Mouse (Mus musculus) mouse embryonic stem cell (cell line): ENCODE data around the gene Abhd16b.

Experiments
- in situ Hi-C, 2 experiments: fragments of 300-500 bp; cut with MboI; formaldehyde crosslinking; loops; 1 replicate in 1 of 2; 3 replicates in 1 of 2; pipeline ENCODE4 v1.14.3; 2019 to 2020; ENCODE audit warnings: low sequenced_read_pairs in 2 of 2, low pct_unique_long_range_greater_than_20kb in 1 of 2, mixed read lengths in 1 of 2; ENCODE audit not compliant: unreplicated experiment in 1 of 2

Abhd16b gene

DNA sequence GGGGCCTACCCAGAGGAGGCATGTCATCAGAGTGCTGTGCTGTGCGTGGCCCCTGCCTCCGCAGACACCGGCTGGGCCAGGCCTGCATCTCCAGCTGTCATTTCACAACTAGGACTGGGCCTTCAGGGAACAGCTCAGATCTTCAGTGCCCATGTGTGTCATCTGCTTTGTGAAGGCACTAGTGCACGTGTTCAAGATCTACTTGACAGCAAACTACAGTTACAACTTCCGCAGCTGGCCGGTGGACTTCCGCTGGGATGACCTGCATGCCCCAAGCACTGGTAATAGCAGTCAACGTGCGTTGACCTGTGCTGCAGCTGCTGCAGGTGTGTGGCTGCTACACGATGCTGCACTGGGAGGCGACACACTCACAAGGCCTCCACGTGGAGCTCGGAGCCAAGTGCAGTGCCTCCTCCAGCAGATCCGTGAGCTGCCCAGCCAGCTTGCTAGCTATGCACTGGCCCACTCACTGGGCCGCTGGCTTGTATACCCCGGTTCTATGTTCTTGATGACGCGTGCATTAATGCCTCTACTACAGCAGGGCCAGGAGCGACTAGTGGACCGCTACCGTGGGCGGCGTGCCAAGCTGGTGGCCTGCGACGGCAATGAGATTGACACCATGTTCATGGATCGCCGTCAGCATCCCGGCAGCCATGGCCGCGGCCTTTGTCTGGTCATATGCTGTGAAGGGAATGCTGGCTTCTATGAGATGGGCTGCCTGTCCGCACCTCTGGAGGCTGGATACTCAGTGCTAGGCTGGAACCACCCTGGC lies at the start of gene Abhd16b:
TSS of gene Abhd16b (plus strand) at position 51 of the 772 bp plus-strand sequence.
- in situ Hi-C loops: no loop called here

DNA sequence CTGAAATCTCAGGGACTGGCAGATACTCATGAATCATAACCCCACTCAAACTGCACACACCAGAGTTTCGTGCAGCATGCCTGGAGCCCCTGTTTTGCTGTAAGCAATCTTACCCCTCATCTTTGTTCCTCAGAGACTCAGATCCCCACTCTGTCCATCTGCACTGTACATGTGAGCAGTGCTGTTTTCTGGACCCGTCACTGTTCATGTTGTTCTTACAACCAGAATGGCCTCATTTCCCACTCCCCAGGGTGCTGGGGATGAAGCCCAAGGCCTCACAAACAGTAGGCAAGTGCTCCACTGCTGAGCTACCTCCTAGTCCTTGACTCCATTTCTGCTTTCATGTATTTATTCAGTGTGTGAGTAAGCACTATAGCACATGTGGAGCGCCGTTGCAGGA lies 40.8 kb upstream of the Abhd16b start:
- in situ Hi-C loops: no loop called here

DNA sequence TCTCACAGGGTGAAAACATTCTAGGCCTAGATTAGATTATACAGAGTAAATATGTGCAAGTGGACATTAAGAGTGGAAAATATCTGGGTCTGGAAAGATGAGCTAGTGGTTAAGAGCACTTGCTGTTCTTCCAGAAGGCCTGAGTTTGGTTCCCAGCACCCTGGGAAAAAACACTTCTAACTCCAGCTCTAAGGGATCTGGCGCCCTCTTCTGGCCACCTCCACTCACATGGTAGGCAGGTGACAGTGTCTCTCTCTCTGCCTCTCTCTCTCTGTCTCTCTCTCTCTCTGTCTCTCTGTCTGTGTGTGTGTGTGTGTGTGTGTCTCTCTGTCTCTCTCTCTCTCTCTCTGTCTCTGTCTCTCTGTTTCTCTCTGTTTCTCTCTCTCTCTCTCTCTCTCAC lies 39.7 kb upstream of the Abhd16b start:
- in situ Hi-C loops: no loop called here

- in situ Hi-C loops: no loop called here
Observed at GRCm38 (mm10) chr2:181455899-181456298, 37.1 kb upstream of the Abhd16b start.

GRCm38 (mm10) chr2:181457831-181458230 lies 35.2 kb upstream of the Abhd16b start:
- in situ Hi-C loops: no loop called here

DNA sequence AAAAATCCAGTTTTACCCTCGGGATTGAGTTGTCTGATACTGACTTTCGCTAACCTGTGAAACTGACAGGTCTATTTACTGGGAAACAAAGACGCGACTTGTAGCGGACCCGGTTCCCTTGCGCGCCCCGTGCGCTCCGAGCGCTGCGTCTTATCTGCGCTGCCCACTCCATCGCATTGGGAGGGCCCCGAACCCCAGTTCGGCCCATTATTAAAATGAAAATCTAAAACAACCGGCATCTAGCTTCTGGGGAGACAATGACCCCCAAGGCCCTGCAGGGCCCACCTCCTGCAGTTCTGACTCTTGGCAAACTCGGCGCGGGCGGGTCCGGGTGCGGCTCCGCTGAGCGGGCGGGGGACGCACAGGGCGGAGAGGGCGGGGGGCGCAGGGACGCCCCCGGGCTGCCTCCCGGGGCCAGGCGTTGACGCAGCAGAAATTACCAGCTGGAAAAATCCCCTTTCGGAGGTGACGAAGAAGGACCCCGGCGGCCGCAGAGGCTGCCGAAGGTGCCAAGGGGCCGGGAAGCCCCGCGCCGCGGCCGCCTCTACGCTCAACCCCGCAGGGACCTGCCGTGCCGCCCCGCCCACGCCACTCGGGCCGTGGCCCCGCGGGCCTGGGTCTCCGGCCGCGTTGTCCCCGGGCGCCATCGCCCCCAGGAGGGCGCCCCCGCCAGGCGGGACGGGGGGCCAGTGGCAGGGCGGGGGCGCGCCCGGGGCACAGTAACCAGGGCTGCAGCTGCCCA lies 34.4 kb upstream of the Abhd16b start:
- in situ Hi-C loops: no loop called here

DNA sequence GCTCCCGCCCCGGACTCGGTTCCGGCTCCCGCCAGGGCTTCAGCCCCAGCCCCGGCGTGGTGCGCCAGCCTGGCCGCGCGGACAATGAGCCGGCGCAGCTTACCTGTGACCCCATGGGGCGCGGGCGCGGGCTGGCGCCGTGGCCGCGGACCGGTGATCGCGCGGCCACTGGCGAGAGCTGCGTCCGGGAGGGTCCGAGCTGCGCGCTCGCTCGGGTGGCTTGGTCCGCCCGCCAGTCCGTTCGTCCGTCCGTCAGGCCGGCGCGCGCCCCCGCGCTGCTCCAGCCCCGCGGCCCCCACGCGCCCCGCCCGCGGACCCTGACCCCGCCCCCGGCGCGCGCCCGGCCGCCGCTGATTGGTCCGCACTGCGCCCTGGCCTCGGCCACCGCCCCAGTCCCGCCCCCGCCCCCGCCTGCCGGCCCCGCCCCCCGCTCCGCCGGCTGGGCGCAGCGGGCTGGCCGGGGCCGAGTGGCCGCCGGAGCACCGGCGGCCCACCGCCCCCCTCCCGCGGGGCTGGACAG lies 33.8 kb upstream of the Abhd16b start, which contains the start of gene Zbtb46:
TSS of gene Zbtb46 (minus strand) at position 274 of the 520 bp plus-strand sequence.
- in situ Hi-C loops: no loop called here

DNA sequence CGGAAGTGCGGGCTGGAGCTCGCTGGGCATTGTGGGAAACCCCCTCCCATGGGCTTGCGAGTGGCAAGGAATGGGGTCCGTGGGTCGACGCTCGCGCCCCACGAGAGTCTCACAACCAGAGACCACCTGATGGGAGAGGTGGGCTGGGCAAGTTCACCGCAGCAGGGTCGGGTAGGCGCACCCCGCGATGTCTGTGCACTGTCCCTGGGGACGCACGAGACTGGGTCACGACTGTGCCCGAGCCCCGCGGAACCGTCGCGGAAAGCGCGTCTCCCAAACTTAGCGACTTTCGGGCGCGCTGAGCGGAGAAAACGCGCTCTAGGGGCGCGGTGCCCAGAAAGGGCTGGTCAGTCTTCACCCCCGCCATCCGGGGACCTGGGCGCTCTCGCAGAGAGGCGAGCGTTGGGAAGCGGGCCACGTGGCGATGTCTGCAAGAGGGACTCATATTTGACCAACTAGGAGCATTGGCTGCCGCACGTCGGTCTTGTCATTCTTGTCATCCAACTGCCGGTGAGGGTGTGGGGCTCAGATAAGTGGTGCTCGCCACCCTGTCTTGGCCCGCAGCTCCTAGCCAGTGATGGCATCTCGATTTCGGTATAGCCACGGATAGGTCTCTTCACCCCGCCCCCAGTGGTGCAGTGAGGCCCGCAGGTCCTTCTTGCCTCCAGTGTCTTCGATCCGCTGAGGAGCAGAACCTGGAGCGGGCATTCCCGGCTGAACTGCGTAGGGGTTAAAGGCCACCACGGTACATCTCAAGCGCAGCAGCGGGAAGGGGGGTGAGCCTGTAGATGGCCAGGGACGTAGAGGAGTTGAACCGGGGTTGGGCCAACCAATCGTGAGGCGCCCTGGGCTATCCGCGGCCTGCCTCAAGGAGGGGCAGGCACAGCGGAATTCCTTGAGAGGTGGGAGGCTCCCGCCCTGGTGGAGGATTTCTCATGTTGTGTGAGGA lies 33.1 kb upstream of the Abhd16b start:
- in situ Hi-C loops: no loop called here

DNA sequence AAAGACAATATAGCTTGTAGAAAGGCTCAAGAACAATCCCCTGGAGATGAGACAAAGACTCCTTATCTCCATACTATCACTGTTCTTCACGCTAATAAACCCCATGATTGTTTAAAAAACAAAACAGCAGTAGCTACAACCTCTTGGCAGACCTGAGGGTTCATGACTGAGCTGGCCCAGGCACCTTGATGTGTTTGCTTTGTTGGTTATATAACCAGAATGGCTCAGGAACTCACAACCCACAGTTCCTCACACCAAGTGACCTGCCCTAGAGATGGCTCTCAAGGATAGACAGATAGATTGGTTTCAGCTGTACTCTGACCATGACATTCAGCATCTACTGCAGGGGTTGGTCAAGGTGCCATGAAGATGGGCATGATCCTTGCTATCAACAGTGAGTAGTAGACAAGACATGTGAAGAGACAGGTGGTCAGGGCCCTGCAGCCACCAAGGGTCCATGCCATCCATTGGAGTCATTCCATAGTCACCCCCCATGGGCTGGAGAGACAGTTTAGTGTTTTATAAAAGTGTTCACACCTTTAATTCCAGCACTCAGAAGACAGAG lies 31.4 kb upstream of the Abhd16b start:
- in situ Hi-C loops: no loop called here

DNA sequence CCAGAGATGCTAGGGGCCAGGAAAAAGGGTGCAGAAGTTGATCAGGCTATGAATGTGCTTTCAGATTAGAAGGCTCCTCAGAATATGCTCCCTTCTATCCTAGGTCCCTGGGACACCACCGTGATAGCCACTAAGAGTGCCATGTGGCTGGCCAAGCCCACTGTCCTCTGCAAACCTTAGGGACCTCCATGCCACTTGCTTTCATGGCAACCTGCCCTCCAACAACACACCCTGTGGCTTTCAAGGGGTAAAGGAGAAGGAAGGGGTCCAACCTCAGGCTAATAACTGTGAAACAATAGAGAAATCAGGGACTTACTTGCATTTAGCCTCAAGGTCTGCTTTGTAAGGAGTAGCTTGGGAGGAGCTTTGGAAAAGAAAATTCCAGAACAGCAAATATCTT lies 30.4 kb upstream of the Abhd16b start:
- in situ Hi-C loops: no loop called here

GRCm38 (mm10) chr2:181463008-181463738 lies 29.8 kb upstream of the Abhd16b start:
- in situ Hi-C loops: no loop called here

DNA sequence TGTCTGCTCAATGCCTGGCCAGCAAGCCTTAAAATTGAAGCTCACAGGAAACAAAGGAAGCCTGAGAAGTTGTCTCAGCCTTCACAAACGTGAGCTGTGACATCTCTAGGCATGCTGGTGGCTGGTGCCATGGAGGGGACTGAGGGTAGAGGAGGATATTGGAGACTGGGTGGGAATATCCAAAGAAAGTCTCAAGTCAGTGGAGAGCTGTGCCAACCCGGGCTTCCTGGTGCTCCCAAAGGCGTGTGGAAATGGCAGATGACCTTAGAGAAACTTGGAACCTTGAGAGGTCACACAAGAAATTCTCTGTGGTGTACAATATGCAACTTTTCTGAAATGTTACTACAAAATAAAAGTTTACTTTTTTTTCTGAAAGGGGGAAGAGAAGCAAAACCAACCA lies 27.6 kb upstream of the Abhd16b start:
- in situ Hi-C loops: no loop called here

DNA sequence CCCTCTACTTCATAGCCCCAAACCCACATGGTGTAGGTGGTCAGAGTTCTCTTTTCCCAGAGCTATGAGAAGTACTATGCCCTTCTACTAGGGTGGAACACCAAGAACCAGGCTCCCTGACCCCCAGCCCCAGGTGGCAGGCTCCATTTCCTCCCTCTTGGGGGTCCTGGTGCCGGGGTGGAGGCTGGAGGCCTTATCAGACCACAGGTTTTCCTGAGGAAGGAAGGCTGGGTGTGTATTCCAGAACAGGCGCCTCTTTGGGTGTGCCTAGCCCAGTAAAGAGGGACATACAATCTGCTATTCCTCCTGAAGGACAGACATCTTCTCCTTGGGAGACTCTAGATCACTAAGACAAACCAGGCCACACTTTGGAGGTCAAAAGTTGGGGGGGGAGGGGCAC lies 22.7 kb upstream of the Abhd16b start:
- in situ Hi-C loops: no loop called here

DNA sequence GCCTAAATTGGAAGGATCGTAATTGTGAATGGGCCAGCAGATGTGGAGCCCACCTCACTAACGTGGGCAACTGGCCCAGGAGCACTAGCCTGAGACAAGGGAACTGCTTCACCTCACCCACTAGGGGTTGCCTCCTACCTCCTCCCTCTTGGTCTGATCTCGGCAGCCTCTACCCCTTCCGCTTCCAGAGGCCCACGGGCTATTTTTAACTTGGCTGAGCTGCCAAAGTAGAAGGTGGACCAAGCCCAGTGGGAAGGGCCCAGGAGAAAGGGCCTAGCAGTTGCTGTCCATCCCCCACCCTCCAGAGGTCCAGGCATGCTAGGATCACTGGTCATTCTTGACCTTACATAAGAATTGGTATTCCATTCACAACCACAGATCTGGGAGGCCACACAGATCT lies 21.8 kb upstream of the Abhd16b start:
- in situ Hi-C loops: no loop called here

- in situ Hi-C loops: no loop called here
Observed at GRCm38 (mm10) chr2:181472256-181472827, 20.7 kb upstream of the Abhd16b start.

DNA sequence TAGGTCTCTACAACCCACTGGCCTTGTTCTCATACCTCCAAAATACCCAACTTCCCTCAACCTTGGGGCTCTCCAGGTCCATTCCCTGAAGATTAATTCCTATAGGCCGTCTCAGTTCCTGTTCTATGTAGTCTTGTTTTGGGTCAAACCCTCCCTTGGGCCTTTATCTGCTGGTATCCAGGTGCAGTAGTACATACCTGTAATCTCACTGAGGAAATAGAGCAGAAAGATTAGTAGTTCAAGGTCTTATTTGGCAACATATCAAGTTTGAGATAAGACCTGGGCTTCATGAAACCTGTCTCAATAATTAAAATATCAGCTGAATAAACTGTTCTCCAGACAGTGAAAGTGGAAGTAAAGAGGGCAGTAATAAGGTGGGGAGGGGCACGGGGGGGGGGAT lies 9.9 kb upstream of the Abhd16b start:
- in situ Hi-C loops: no loop called here

- in situ Hi-C loops: no loop called here
Observed at GRCm38 (mm10) chr2:181483562-181484318, 9.3 kb upstream of the Abhd16b start.
